Mouse (Mus musculus) R1 (cell line): ENCODE measurements around the gene Plcb4.
"Not testable (repeated sequence)": the region's sequence is repeated elsewhere in the genome, so short reads cannot be mapped to it uniquely, and the experiment has no call there.

Experiments used
- DNase-seq: peaks from one replicate; pipeline ENCODE4 v3.0.0-alpha.2; 2018; ENCODE audit warnings: low read depth, low spot score

The Plcb4 gene

GRCm38 (mm10) chr2:135887805-135888204, 229.0 kb downstream of the Plcb4 start:
- no peak for DNase-seq

- DNase-seq, result no peak
Observed at GRCm38 (mm10) chr2:135888206-135888605, 229.4 kb downstream of the Plcb4 start.

GRCm38 (mm10) chr2:135888767-135889166, 230.0 kb downstream of the Plcb4 start:
- DNase-seq, result no peak

GRCm38 (mm10) chr2:135890083-135890482, 231.3 kb downstream of the Plcb4 start:
- peak; percentile 51 for DNase-seq

- peak; percentile 33 for DNase-seq
Observed at GRCm38 (mm10) chr2:135891097-135891496, 232.3 kb downstream of the Plcb4 start.

- peak; percentile 63 for DNase-seq
Observed at GRCm38 (mm10) chr2:135891686-135892085, 232.9 kb downstream of the Plcb4 start.

GRCm38 (mm10) chr2:135894582-135894981, 235.8 kb downstream of the Plcb4 start:
- no peak for DNase-seq

GRCm38 (mm10) chr2:135898025-135898424, 239.2 kb downstream of the Plcb4 start:
- DNase-seq, result no peak

GRCm38 (mm10) chr2:135899931-135900330, 241.1 kb downstream of the Plcb4 start:
- DNase-seq, result not testable (repeated sequence)

- no peak for DNase-seq
Observed at GRCm38 (mm10) chr2:135901015-135901414, 242.2 kb downstream of the Plcb4 start.

- DNase-seq, result peak; percentile 66
Observed at GRCm38 (mm10) chr2:135904262-135904661, 245.5 kb downstream of the Plcb4 start.

GRCm38 (mm10) chr2:135904791-135905190, 246.0 kb downstream of the Plcb4 start:
- no peak for DNase-seq

- no peak for DNase-seq
Observed at GRCm38 (mm10) chr2:135914343-135915261, 255.8 kb downstream of the Plcb4 start.

- DNase-seq, result no peak
Observed at GRCm38 (mm10) chr2:135915928-135916327, 257.1 kb downstream of the Plcb4 start.

GRCm38 (mm10) chr2:135917000-135917399, 258.2 kb downstream of the Plcb4 start:
- DNase-seq, result no peak

GRCm38 (mm10) chr2:135918116-135918515, 259.3 kb downstream of the Plcb4 start:
- DNase-seq, result no peak

GRCm38 (mm10) chr2:135919641-135920040, 260.8 kb downstream of the Plcb4 start:
- peak; percentile 8 for DNase-seq

GRCm38 (mm10) chr2:135926660-135927343, 268.0 kb downstream of the Plcb4 start:
- DNase-seq, result peak; percentile 21

GRCm38 (mm10) chr2:135929021-135929720, 270.4 kb downstream of the Plcb4 start:
- peak; percentile 56 for DNase-seq

GRCm38 (mm10) chr2:135930696-135931095, 271.9 kb downstream of the Plcb4 start:
- no peak for DNase-seq

GRCm38 (mm10) chr2:135932569-135932968, 273.8 kb downstream of the Plcb4 start:
- no peak for DNase-seq

- no peak for DNase-seq
Observed at GRCm38 (mm10) chr2:135936376-135936775, 277.6 kb downstream of the Plcb4 start.
